Mouse (Mus musculus): ENCODE data around the gene Mrps23. TPM values are rescaled to one million over a fixed set of nuclear protein-coding genes. Genes with fewer than 3 reads are reported as not detected.
"Not testable (repeated sequence)": the region's sequence is repeated elsewhere in the genome, so short reads cannot be mapped to it uniquely, and the experiment has no call there.

Mrps23 gene
- total and polyA plus RNA-seq, 3 experiments, result 121 to 314 (median 303) TPM

GRCm38 (mm10) chr11:88193098-88193823, 10.9 kb upstream of the Mrps23 start:
- no peak overlapping the region for H3K4me3 ChIP-seq
- WGBS, result 40% methylated on average over 34 of the region's 34 CpGs
- no peak for TF ChIP-seq EP300 (IDR thresholded peaks at IDR 0.05; ENCODE audit: insufficient read depth, low read depth, low read length)
- TF ChIP-seq POLR2A (IDR thresholded peaks at IDR 0.05; ENCODE audit: insufficient read depth, low read depth, low read length), result no peak
- TF ChIP-seq CTCF (IDR thresholded peaks at IDR 0.05), result no peak
- no peak for DNase-seq
- H3K79me2 ChIP-seq (replicated peaks; ENCODE audit: control insufficient read depth, insufficient read depth, low read length), result no peaks in the 10 kb centered on the region
- intact Hi-C loops (cut with DNase I), result no loop called here
- no peak overlapping the region for H3K27ac ChIP-seq
- no peak overlapping the region for H3K9ac ChIP-seq (ENCODE audit: low read depth, low read length)
- no peaks in the 10 kb centered on the region for H3K27me3 ChIP-seq (ENCODE audit: control insufficient read depth, insufficient read depth, low read length)
- H3K36me3 ChIP-seq (ENCODE audit: control insufficient read depth, insufficient read depth, low read length), result no peaks in the 10 kb centered on the region
- peaks cover 3% of the 10 kb centered on the region; the same call in 1 of the 2 replicates for H3K4me1 ChIP-seq (ENCODE audit: control insufficient read depth, insufficient read depth, low read length)

- no peak for TF ChIP-seq POLR2A (IDR thresholded peaks at IDR 0.05; ENCODE audit: insufficient read depth, low read depth, low read length)
- no peak for TF ChIP-seq CTCF (IDR thresholded peaks at IDR 0.05)
- no peak for TF ChIP-seq EP300 (IDR thresholded peaks at IDR 0.05; ENCODE audit: insufficient read depth, low read depth, low read length)
- Histone ChIP-seq H3K4me3 (no peak overlapping the region), H3K27ac (no peak overlapping the region; the same call in 1 of the 2 replicates), H3K79me2 (replicated peaks; ENCODE audit: control insufficient read depth, insufficient read depth, low read length) (no peaks in the 10 kb centered on the region), H3K27me3 (ENCODE audit: control insufficient read depth, insufficient read depth, low read length) (no peaks in the 10 kb centered on the region), H3K9ac (ENCODE audit: low read depth, low read length) (no peak overlapping the region), H3K4me1 (ENCODE audit: control insufficient read depth, insufficient read depth, low read length) (peaks cover 3% of the 10 kb centered on the region; the same call in 1 of the 2 replicates), H3K36me3 (ENCODE audit: control insufficient read depth, insufficient read depth, low read length) (no peaks in the 10 kb centered on the region)
- DNase-seq, result no peak
- intact Hi-C loops (cut with DNase I), result no loop called here
- WGBS, result 34% methylated on average over 29 of the region's 29 CpGs
These were observed 10.1 kb upstream of the Mrps23 start for GRCm38 (mm10) chr11:88193824-88194696.

- not testable (repeated sequence) for H3K4me3 ChIP-seq; H3K79me2 ChIP-seq (replicated peaks; ENCODE audit: control insufficient read depth, insufficient read depth, low read length); H3K27ac ChIP-seq; H3K4me1 ChIP-seq (ENCODE audit: control insufficient read depth, insufficient read depth, low read length); H3K27me3 ChIP-seq (ENCODE audit: control insufficient read depth, insufficient read depth, low read length); DNase-seq; H3K9ac ChIP-seq (ENCODE audit: low read depth, low read length); H3K36me3 ChIP-seq (ENCODE audit: control insufficient read depth, insufficient read depth, low read length)
- 87% methylated on average over 3 of the region's 3 CpGs for WGBS
- TF ChIP-seq CTCF (IDR thresholded peaks at IDR 0.05), result peak; percentile 43
- intact Hi-C loops (cut with DNase I), result loop anchor here (2.0 kb wide), 2 partner anchors 221 to 229 kb away; no protein-coding TSS in a partner anchor
These were observed 8.5 kb upstream of the Mrps23 start for GRCm38 (mm10) chr11:88195699-88196098.

GRCm38 (mm10) chr11:88197153-88197576, 7.0 kb upstream of the Mrps23 start:
- peaks cover 13% of the 10 kb centered on the region for H3K4me1 ChIP-seq (ENCODE audit: control insufficient read depth, insufficient read depth, low read length)
- peak in 1 of 2 experiments; percentile 54 for DNase-seq
- no peaks in the 10 kb centered on the region for H3K36me3 ChIP-seq (ENCODE audit: control insufficient read depth, insufficient read depth, low read length)
- no peak overlapping the region for H3K4me3 ChIP-seq
- no peaks in the 10 kb centered on the region for H3K27me3 ChIP-seq (ENCODE audit: control insufficient read depth, insufficient read depth, low read length)
- WGBS, result 1% methylated on average over 2 of the region's 2 CpGs
- TF ChIP-seq EP300 (IDR thresholded peaks at IDR 0.05; ENCODE audit: insufficient read depth, low read depth, low read length) (peak; percentile 66; the same call in 1 of the 2 replicates), CTCF (IDR thresholded peaks at IDR 0.05) (peak; percentile 60), POLR2A (IDR thresholded peaks at IDR 0.05; ENCODE audit: insufficient read depth, low read depth, low read length) (no peak)
- H3K27ac ChIP-seq, result no peak overlapping the region
- H3K79me2 ChIP-seq (replicated peaks; ENCODE audit: control insufficient read depth, insufficient read depth, low read length), result no peaks in the 10 kb centered on the region
- no peak overlapping the region for H3K9ac ChIP-seq (ENCODE audit: low read depth, low read length)
- intact Hi-C loops (cut with DNase I), result loop anchor here (1.0 to 2.0 kb wide), 3 partner anchors 138 to 230 kb away; no protein-coding TSS in a partner anchor

- Histone ChIP-seq H3K27ac (no peak overlapping the region), H3K9ac (ENCODE audit: low read depth, low read length) (no peak overlapping the region), H3K79me2 (replicated peaks; ENCODE audit: control insufficient read depth, insufficient read depth, low read length) (no peaks in the 10 kb centered on the region), H3K27me3 (ENCODE audit: control insufficient read depth, insufficient read depth, low read length) (no peaks in the 10 kb centered on the region), H3K4me1 (ENCODE audit: control insufficient read depth, insufficient read depth, low read length) (peaks cover 15% of the 10 kb centered on the region), H3K4me3 (no peak overlapping the region), H3K36me3 (ENCODE audit: control insufficient read depth, insufficient read depth, low read length) (no peaks in the 10 kb centered on the region; the same call in 1 of the 2 replicates)
- intact Hi-C loops (cut with DNase I), result no loop called here
- DNase-seq, result no peak
- no peak for TF ChIP-seq POLR2A (IDR thresholded peaks at IDR 0.05; ENCODE audit: insufficient read depth, low read depth, low read length)
- no peak for TF ChIP-seq CTCF (IDR thresholded peaks at IDR 0.05)
- no peak for TF ChIP-seq EP300 (IDR thresholded peaks at IDR 0.05; ENCODE audit: insufficient read depth, low read depth, low read length)
- 49% methylated on average over 4 of the region's 4 CpGs for WGBS
These were observed 6.0 kb upstream of the Mrps23 start for GRCm38 (mm10) chr11:88198223-88198622.
